Mouse (Mus musculus): ENCODE results near the gene Ect2. TPM values are rescaled to one million over a fixed set of nuclear protein-coding genes. Genes with fewer than 3 reads are reported as not detected.

Ect2 gene
- total RNA-seq (2021), result 1 to 10 TPM; 2.7 to 4.9 TPM
- long read RNA-seq, experiment 1, full-length matches to known transcripts, result 3 of 3 reads
- long read RNA-seq, experiment 1, partial matches to known transcripts, result 0 of 3 reads
- long read RNA-seq, experiment 1, other reads (novel, unspliced or antisense), result 0 of 3 reads
- long read RNA-seq, experiment 2, full-length matches to known transcripts, result 3 of 4 reads
- long read RNA-seq, experiment 2, partial matches to known transcripts, result 0 of 4 reads
- long read RNA-seq, experiment 2, other reads (novel, unspliced or antisense), result 1 of 4 reads

DNA sequence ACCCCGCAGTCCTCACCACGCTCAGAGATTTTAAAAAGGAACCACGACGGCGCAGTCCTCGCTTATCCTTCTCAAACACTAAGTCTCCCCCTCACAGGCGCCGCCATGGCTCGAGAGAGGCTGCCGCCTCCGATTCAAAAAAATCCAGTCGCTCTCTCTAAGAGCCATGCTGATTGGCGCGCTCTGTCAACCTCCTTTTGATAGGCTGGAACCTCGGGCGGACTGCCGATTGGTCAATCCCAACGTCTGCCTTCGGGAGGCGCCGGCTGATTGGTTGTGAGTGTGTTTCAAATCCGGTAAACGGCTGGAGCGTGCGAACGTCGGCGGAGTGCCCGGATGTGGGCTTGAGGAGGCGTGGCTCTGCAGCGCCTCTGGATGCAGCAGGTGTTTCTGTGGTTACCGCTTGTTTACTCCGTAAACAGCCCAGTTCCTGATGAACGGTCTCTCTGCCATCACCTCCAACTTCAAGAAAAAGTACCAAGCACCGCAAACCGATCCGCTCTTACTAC lies at the start of gene Ect2:
Gene Ect2 (minus strand): TSS at position 178 of the 509 bp plus-strand sequence.
- DNase-seq, result peak; percentile 97 to 99
- intact Hi-C loops (cut with DNase I), result loop anchor here (2.0 kb wide), 1 partner anchor 27 kb away; no protein-coding TSS in a partner anchor

DNA sequence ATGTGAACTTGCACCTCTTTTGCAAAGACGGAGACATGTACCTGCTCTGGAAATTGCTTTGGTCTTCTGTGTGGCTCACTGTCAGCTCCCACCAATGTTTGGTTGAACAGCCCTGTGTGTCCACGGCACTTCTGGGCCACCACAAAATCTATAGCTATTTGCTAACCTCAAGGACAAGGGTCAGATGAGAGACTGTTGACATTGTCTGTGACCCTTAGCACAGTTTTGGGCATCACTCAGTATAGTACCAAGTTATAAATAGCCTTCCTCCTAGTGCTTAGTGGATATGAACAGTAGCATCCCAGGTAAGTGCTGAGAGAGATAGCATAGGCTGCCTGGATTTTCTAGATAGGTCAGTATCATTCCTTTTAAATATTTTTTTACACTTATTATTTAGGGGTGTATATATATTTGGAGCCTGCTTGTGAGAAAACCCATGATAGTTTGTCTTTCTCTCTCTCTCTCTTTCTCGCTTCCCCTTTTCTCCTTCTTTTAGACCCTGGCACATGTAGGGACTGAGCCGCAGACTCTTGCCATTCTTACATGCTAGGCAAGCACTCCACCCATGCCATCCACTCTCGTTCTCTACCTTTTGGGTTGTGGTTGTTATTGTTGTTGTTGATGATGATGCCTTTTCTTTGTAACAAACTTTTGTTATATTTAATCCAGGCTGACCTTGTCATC lies 48.2 kb upstream of the Ect2 start:
- intact Hi-C loops (cut with DNase I), result no loop called here
- no peak for DNase-seq

DNA sequence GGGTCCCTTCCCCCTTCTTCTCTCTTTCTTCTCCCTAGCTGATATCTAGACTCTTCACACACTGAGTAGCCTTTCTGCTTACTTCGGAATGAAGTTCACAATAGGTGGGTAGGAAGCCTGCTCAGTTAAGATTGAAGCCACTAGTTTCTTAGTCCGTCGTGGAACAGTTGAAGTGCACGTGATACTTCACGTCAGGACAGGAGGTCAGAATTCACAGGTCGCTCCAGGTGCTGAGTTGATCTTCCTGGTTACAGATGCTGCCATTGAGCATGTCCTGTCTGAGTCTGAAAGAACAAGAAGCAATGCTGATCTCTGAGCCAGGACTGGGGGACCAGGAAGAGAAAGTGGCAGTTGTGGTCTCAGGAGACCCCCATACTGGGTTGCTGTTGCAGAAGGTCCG lies 45.4 kb upstream of the Ect2 start:
- DNase-seq, result no peak
- intact Hi-C loops (cut with DNase I), result no loop called here

DNA sequence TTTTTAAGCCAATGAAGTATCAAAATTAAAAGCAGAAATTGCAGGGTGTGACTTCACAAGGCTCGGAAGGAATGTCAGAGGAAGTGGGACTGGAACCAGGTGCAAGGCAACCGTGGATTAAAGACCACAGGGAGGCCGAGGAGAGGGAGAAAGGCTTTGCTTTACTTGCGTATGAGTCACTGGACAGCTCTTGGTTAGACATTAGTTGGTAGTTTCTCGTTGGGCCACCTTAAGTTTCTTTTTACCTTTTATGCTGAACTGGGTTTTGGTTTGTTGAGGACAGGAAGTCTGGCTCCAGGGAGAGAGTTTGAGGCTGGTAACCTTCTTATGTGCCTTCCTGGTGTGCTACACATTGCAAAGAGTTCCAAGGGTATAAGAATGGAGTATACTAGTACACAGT lies 44.1 kb upstream of the Ect2 start:
- no peak for DNase-seq
- intact Hi-C loops (cut with DNase I), result no loop called here

DNA sequence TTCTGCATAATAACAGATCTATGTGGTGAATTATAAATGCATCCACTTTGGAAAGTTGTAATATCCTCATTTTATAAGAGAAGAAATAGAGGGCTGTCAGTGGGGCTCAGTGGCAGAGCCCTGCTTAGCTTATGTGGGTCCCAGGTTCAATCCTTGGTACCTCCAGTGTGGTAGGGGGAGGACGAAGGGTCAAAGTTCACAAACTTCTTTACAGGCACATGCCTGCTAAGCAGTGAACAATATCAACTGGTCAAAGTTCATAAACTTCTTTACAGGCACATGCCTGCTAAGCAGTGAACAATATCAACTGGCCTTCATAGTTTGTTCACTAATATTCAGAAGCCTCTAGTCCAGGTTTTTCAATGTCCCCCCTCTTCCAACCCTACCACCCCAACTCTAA lies 42.9 kb upstream of the Ect2 start:
- no peak for DNase-seq
- intact Hi-C loops (cut with DNase I), result no loop called here

DNA sequence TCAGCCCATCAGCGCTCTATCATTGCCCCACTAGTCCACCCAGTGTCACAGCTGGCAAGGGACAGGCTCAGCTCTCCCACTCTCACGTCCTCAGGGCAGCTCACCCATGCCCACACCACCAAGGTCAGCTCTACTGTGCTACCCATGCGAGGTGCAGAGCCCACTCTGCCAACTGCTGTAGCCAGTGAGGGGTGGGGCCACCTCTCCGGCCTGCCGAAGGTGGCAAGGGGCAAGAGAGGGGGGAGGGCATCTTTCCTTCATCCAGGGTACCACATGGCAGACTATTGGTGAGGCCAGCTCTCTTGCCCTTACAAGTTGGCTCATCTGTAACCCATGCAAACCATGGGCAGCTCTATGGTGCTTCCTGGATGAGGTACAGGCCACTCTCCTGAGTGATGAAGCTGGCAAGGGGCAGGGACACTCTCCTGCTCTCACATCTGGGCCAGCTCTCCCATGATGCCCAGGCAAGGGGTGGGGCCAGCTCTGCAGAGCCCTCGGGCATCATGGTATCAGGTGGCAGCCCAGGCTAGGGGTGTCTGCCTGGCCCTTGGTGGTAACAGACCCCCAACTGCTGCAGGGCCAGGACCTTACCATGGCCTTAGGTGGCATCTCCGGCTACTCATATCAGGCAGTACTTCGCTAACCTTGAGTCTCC lies 42.0 kb upstream of the Ect2 start:
- no peak for DNase-seq
- intact Hi-C loops (cut with DNase I), result no loop called here

DNA sequence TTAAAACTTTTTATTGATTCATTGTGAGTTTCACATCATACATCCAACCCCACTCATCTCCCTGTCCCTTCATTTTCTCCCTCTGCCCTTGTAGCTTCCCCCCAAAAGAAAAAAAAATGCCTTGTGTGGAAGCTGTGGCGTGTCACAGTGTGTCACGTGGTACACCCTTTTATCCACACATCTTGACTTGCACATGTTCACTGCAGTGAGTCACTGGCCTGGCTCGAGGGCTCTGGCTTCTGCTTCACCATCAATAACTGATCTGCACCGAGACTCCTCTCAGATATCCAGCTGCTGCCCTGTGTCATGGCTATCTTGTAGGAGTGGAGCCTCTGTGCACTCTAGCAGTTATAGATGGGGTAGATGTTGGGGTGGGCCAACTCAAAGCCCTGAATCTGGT lies 41.5 kb upstream of the Ect2 start:
- intact Hi-C loops (cut with DNase I), result no loop called here
- DNase-seq, result no peak

DNA sequence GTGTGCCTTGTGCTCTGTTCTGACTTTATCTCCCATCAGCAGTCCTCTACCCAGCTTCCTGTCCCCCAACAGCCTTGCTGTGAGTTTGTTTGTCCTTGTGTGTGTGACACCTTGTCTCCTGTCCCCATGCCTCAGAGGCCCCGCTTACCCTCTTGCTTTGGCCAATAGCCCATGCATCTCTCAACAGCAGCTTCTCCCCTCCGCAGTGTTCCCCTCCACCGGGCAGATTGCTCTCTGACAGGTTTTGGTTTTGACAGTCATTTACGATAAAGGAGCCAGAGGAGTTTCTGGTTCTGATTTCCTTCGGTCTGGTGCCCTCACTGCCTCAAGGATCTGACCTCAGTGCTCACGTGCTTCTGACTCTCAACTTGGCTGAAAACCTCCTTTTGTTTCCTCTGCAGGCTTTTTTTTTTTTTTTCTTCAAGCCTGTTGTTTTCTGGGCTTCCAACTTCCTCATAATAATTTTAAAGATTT lies 40.2 kb upstream of the Ect2 start:
- intact Hi-C loops (cut with DNase I), result no loop called here
- DNase-seq, result peak; percentile 30 to 43

DNA sequence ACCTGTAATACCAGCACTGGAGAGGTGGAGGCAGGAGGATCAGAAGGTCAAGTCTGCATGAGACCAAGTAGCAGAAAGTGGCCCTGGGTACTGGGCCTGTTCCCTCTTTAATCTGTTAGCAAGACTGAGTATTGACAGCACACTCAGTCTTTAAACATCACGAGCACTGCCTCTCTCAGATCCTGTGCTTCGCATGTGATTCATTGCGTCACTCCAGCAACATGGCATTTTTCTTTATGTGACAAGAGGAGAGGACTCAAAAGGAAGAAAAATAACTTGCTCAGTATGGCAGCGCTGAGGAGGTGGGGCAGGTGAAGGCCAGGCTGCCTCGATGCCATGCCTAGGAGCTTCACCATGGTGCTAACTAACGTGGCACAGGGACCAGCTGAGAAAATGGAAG lies 38.2 kb upstream of the Ect2 start:
- intact Hi-C loops (cut with DNase I), result no loop called here
- no peak for DNase-seq

DNA sequence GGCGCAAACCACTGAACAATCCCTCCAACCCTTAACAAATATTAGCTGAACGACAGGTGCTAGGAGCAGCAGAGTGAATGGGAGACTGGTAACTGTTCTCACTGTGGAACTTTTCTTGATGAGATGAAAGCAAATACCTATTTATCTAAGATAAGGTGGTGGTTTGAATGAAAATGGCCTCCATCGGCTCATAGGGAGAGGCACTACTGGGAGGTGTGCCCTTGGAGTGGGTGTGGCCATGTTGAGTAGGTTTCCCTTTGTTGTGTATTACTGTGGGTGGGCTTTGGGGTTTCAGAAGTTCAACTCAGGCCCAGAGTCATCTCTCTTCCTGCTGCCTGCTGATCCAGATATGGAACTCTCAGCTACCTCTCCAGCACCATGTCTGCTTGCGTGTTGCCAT lies 37.2 kb upstream of the Ect2 start:
- intact Hi-C loops (cut with DNase I), result no loop called here
- DNase-seq, result no peak

DNA sequence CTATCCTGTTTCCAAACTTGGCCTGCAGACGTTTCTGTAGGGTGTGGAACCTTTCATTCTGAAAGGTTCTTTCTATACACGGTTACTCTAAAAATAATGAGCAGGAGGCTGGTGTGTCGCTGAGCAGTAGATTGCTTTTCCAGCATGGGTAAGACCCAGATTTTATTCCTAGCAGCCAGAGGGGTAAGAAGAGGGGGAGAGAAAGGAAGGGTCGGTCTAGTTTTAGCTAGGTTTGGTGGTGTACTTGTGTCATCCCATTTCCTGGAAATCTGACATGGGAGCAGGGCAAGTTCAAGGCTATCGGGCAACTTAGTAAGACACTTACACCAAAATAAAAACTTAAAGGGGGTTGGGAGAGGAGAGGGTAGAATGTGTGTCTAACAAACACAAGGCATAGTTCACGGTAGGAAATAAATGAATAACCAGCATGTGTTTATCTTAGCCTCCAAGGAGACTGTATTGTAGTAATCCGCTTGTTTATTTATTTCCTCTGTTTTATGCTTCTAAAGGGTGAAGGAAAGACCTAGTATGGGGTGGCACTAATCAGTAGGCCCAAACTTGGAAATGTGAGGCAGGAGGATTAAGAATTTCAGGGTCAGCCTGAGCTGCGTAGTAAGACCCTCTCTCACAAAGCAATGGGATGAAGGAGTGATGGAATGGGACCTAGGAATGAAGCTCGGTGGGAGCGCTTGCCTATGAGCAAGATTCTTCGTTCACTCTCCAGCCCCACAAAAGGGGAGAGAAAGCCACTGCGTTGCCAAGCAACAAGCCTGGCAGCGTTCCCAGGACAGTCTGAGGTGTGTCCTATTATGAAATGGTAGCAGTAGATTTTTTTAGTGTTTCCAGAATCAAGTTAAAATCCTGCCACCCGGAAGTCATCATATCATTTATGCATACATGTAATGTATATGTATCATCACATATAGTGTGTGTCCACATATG lies 35.9 kb upstream of the Ect2 start:
- intact Hi-C loops (cut with DNase I), result loop anchor here (10.0 kb wide), 1 partner anchor 155 kb away; no protein-coding TSS in a partner anchor
- peak; percentile 81 to 86 for DNase-seq

DNA sequence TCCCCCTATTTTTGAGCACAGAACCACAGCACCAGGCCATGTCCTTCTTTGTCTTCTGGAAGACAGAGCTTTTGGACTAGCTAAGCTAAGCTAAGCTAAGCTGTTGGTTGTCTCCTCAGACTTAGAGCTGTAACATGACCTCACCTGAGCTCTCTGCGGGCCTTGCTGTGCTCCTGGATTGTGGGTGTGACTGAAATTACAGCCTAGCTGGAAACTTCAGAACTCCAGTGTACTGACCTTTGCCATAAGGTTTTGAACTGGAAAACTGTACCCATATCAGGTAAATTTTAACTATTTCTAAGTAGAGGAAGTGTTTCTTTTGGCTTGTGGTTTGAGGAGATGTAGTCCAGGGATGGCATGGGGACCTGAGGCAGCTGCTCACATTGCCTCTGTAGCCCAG lies 34.7 kb upstream of the Ect2 start:
- intact Hi-C loops (cut with DNase I), result loop anchor here (10.0 kb wide), 1 partner anchor 156 kb away; no protein-coding TSS in a partner anchor
- DNase-seq, result no peak

DNA sequence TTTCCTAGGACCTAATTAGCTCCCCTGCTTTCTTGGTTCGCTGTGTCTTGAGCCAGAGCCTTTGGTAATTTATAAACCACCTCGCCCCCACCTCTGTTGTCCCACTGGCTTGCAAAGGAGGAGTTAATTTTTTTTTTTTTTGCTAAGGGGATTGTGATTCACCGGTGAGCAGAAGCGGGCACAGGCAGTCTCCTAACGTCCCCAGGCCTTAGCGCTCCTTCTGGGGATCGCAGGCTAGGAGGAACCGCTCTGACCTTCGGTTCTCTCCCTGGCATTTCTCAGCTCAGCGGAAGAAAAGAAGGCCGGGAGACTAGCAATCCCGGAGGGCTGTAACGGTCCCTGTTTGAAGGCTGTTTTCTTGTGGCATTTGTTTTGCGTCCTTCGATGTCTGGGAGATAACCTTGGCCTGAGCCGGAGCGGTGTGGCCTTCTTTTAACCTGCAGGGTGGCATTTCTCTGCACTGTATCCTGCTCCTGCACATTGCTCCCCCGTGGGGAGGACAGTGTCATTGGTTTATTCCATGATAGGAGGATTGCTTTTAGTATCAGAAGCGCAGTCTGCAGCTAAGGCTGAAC lies 30.0 kb upstream of the Ect2 start:
- peak; percentile 24 to 27 for DNase-seq

DNA sequence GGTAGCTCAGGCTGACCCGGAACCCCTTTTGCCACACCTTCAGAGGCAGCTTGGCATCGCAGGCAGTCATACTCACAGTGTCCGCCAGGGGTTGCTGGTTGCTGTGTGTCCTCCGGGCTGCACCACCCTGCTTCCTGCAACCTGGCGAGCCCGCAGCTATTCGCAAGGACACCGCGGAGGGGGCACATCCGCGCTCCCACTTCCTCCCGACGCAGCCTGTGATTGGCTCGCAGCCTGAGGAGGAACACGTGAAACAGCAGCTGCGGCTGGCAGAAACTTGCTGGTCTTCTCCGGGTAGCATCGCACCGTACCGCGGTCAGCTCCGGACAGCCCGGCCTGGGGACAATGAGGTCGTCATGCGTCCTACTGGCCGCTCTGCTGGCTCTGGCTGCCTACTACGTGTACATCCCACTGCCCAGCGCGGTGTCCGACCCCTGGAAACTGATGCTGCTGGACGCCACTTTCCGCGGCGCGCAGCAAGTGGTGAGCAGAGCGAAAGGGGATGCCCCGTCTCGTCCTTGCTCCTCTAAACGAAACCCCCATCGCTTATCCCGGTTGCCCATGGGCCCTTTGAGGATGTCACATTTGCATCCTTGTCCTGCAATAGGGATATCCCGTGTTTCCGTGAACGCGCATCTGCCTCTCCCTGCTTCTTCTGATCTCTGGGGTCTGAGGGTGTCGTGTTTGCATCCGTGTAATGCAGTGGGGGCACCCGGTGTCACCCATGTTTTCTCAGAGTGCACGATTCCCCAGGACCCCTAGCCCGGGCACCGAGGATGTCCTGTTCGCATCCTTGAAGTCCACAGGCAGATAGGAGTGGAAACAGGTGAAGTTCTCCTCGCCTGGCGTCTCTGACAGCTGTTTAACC lies 29.3 kb upstream of the Ect2 start, which contains the start of gene Nceh1:
Gene Nceh1 (plus strand): TSS at position 233 of the 868 bp plus-strand sequence.
- peak; percentile 92 to 95 for DNase-seq
- intact Hi-C loops (cut with DNase I), result loop anchor here (10.0 kb wide), 1 partner anchor 162 kb away; no protein-coding TSS in a partner anchor

More for the DNA sequence above, 30.0 kb upstream of the Ect2 start:
- intact Hi-C loops (cut with DNase I), result loop anchor here (10.0 kb wide), 1 partner anchor 161 kb away; no protein-coding TSS in a partner anchor

DNA sequence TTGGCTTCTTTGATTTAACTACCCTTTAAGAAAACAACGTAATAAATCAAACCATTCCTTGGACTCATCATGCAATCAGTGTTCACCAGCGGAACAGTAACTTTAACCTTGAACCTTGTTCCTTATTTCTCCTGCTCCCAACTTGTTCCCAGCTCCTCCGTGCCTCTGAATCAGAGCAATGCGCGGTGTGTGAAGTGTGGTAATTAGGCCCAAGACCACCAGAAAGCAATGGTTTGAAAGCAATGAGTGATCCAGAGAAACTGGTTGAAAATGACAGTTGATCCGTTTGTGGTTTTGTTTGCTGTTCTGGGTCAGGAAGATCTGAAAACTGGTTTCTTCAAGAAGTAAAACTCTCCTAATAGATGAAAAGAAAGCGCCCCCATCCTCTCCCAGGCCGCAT lies 26.0 kb upstream of the Ect2 start:
- intact Hi-C loops (cut with DNase I), result loop anchor here (2.0 to 10.0 kb wide), 3 partner anchors 25 to 265 kb away; no protein-coding TSS in a partner anchor
- DNase-seq, result no peak

DNA sequence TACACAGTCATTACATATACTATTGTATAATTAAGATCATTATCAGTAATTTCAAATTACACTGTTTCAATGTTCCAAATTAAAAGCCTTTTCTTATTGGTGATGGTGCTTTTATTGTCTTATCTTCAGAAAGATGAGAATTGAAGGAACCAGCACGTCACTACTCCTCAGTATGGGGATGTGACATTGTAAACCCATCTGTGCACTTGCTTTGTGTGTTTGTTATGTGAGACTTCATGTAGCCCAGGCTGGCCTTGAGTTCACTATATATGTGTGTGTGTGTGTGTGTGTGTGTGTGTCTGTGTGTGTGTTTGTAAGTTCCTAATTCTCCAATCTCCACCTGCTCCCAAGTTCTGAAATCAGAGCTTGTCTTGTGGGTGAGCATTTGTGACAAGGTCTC lies 16.6 kb upstream of the Ect2 start:
- intact Hi-C loops (cut with DNase I), result loop anchor here (10.0 kb wide), 1 partner anchor 275 kb away; no protein-coding TSS in a partner anchor
- DNase-seq, result no peak

DNA sequence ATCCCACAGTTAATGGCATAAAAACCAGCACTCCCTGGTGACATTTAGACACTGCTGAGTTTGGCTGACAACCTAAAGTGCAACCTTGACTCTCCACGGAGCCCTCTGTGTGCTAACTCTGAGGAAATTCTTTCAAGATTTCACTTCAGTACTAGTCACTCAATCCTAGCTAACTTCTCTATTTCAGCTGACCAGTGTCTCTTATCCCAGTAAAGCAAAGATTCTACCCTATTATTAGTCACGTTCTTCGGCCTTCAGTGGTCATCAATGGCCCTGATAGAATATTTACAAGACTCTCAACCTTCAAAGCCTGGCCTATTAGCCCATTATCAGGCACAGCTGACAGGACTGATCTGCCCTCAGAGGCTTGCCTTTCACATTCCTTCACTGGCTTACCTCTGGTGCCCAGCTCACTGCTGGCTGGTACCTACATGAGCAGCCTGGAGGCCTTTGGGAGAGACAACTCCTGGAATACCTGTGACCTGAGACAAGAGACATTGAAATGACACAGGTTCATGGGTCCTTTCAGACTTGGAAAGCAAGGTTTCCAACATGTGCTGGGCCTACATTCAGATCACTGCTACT lies 11.9 kb upstream of the Ect2 start:
- intact Hi-C loops (cut with DNase I), result no loop called here
- no peak for DNase-seq

DNA sequence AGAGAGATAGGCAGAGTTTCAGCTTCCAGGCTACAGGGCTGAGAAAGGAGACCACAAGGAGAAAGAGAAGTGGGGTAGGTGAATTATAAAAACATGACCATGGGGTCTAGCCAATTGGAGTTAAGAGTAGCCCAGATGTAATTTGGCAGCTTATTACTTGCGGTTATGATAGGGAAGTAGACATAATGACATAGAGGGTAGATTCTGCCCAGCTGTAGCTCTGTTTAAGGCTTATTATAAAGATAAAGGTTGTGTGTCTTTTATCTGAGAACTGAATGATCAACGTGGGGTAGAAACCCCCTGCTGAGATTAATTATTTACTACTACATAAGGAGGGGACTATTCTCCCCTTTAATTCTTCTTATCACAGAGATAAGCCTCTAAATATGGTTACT lies 8.7 kb upstream of the Ect2 start:
- intact Hi-C loops (cut with DNase I), result no loop called here
- DNase-seq, result no peak
